Mouse (Mus musculus) testis, adult 2 months (tissue): Measurements from ENCODE around the gene Pgf. TPM values are rescaled to one million over a fixed set of nuclear protein-coding genes. Genes with fewer than 3 reads are reported as not detected.

Source experiments
- H3K27ac ChIP-seq: fragments of 200-500 bp; 2 replicates; pipeline ENCODE4 v1.5.1; 2012; ENCODE audit warnings: low read depth, low read length; ENCODE audit not compliant: control insufficient read depth, insufficient read depth
- H3K27me3 ChIP-seq: fragments of 200-500 bp; 2 replicates; pipeline ENCODE4 v1.6.1; 2012; ENCODE audit warnings: mild to moderate bottlenecking, low read length, moderate library complexity; ENCODE audit not compliant: control insufficient read depth, insufficient read depth
- H3K36me3 ChIP-seq: fragments of 200-500 bp; 2 replicates; pipeline ENCODE4 v1.6.1; 2012; ENCODE audit warnings: mild to moderate bottlenecking, low read length; ENCODE audit not compliant: control insufficient read depth, insufficient read depth
- H3K4me1 ChIP-seq: fragments of 200-500 bp; 2 replicates; pipeline ENCODE4 v1.6.1; 2012; ENCODE audit warnings: low read length; ENCODE audit not compliant: control insufficient read depth, insufficient read depth
- H3K4me3 ChIP-seq: fragments of 200-500 bp; 2 replicates; pipeline ENCODE4 v1.5.1; 2012; ENCODE audit warnings: low read depth, mild to moderate bottlenecking, low read length, moderate library complexity, mixed read lengths; ENCODE audit not compliant: control insufficient read depth
- CTCF ChIP-seq: fragments of 200-500 bp; IDR thresholded peaks from 2 replicates; pipeline ENCODE4 v1.5.1; 2012; ENCODE audit warnings: low read depth, mild to moderate bottlenecking, inconsistent platforms, low read length, moderate library complexity; ENCODE audit not compliant: control insufficient read depth, insufficient read depth, insufficient replicate concordance
- POLR2A ChIP-seq: fragments of 200-500 bp; IDR thresholded peaks from 2 replicates; pipeline ENCODE4 v1.6.1; 2012; ENCODE audit warnings: low read depth, mild to moderate bottlenecking, inconsistent platforms, low read length, moderate library complexity; ENCODE audit not compliant: control insufficient read depth
- polyA plus RNA-seq: library from polyadenylated mRNA; depleted of rRNA; stranded (reverse); fragments of >200 nt; gene quantifications from 2 replicates; pipeline ENCODE4 v1.2.3, GENCODE M21; 2012; rRNA removed

Pgf gene
- 2.3 and 3.6 TPM in 2 replicates for polyA plus RNA-seq

DNA sequence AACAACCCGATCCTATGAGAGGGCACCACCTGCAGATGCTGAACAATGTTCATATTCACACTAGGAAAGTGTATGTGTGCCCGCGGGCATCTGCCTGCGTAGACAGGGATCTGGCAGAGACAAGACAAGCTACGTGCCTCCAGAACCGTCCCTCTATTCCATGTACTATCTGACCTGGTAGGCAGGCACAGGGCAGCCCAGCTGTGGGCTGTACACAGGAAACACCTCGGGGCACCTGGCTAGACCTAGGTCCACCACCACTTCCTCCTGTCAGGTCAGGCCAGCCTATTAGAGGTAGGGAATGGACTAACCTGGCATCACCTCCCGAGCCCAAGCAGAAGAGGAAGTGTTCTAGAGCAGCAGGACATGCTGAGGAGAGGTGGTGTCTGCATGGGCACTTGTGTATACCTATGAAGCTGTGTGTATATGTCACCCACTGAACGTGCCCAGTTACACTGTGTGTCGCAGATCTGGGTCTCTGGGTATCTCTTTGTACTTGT is at the start of gene Pgf:
Gene Pgf (minus strand): TSS at position 51 of the 500 bp plus-strand sequence.
- Histone ChIP-seq H3K36me3 (no peaks in the 10 kb centered on the region), H3K27ac (no peak within 1 kb of the TSS), H3K4me3 (peak within 1 kb of the TSS; percentile 51), H3K27me3 (no peaks in the 10 kb centered on the region), H3K4me1 (peaks cover 15% of the 10 kb centered on the region)
- TF ChIP-seq CTCF, result no peak
- TF ChIP-seq POLR2A, result no peak

DNA sequence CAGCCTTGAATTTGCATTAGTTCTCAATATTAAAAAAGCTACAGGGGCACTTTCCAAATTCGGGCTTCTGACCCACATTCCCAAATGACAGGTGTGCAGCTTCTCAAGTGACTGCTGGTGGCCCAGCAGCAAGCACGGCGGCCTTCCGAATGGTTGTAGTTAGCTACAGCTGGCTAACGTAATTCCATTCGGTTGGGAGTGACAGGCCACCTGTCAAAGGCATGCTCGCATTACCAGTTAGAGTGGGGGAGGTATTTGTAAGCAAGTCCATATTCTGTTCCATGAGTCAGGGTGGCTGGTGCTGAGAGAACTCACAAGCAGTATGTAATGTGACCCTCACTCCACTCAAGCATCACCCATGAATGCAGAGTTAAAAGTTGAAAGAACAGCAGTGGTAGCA is 49.6 kb upstream of the Pgf start:
- no peaks in the 10 kb centered on the region for H3K36me3 ChIP-seq
- no peak for TF ChIP-seq CTCF
- no peak for TF ChIP-seq POLR2A
- H3K27me3 ChIP-seq, result no peaks in the 10 kb centered on the region
- no peak overlapping the region for H3K4me3 ChIP-seq
- no peak overlapping the region for H3K27ac ChIP-seq
- no peaks in the 10 kb centered on the region for H3K4me1 ChIP-seq

DNA sequence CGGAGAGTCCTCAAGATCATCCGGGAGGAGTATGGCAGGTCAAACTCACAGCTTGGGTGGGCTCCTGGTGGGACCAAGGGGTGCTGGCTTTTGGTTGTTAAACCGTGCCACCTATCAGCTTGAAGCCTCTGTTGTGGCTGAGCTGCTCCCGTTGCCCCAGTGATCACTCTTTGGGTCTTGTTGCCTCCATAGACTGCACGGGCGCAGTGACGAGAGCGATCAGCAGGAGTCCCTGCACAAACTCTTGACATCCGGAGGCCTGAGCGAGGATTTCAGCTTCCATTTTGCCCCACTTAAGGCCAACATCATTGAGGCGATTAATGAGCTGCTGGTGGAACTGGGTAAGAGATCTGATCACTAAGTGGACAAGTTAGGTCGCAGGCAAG is 42.3 kb upstream of the Pgf start:
- TF ChIP-seq CTCF, result no peak
- no peak for TF ChIP-seq POLR2A
- H3K27me3 ChIP-seq, result no peaks in the 10 kb centered on the region
- H3K27ac ChIP-seq, result peak overlapping the region; percentile 58; the same call in 1 of the 2 replicates

DNA sequence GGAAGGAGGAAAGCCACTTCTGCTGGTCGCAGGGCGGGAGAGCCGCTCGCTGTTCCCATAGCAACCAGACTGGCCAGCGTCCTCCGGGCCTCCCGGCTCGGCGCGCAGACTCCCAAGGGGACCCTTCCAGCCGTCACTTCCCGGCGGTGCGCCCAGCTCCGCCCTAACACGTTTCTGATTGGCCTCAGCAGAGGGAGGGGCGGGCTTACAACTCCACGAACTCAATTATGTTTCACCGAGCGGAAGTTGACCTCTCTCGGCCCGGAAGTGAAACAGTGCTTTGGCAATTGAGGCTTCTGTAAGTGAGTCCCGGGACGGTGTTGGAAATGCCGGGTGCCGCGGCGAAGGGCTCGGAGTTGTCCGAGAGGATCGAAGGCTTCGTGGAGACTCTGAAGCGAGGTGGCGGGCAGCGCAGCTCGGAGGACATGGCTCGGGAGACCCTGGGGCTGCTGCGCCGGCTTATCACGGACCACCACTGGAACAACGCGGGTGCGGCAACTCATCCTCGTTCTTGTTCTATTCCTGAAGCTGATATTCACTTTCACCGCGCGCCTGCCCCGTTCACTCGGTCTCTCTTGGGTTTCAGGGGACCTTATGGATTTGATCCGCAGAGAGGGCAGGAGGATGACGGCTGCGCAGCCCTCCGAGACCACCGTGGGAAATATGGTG is 41.8 kb upstream of the Pgf start, which contains the start of gene Eif2b2:
Gene Eif2b2 (plus strand): TSS at position 246 of the 669 bp plus-strand sequence.
- no peak for TF ChIP-seq CTCF
- TF ChIP-seq POLR2A, result peak; percentile 90
- peak within 1 kb of the TSS; percentile 58; the same call in 1 of the 2 replicates for H3K27ac ChIP-seq
- no peaks in the 10 kb centered on the region for H3K36me3 ChIP-seq
- H3K4me3 ChIP-seq, result peak within 1 kb of the TSS; percentile 84
- H3K4me1 ChIP-seq, result peaks cover 4% of the 10 kb centered on the region
- no peaks in the 10 kb centered on the region for H3K27me3 ChIP-seq

More for the DNA sequence above, 42.3 kb upstream of the Pgf start:
- Histone ChIP-seq H3K4me1 (peaks cover 4% of the 10 kb centered on the region), H3K36me3 (no peaks in the 10 kb centered on the region), H3K4me3 (peak overlapping the region; percentile 84)

DNA sequence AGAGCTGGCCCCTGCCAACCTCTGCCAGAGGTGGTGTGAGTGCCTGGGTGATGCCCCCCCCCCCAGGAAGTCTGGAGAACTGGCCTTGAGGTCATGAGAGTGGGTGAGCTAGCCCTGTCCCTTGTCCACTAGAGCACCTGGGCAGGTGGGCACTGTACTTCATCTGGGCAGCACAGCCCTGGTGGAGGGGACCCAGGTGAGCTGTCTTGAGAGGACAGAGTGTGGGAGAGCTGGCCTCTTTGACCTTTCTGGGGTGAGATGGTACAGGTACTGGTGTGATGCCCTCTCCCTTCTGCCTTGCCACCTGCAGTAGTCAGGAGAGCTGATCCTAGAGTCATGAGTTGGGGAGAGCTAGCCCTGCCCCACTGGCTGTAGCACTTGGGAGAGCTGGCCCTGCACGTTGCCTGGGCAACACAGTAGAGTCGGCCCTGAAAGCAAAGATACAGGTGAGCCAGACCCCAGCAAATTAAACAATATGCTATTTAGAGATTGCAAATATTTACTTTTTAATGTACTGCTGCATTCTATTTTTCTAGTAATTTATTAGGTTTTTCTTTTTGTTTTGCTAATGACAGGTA is 40.2 kb upstream of the Pgf start:
- Histone ChIP-seq H3K4me3 (no peak overlapping the region; the same call in 1 of the 2 replicates), H3K27me3 (no peaks in the 10 kb centered on the region), H3K27ac (no peak overlapping the region), H3K36me3 (no peaks in the 10 kb centered on the region), H3K4me1 (peaks cover 4% of the 10 kb centered on the region)
- TF ChIP-seq POLR2A (no peak), CTCF (no peak)

DNA sequence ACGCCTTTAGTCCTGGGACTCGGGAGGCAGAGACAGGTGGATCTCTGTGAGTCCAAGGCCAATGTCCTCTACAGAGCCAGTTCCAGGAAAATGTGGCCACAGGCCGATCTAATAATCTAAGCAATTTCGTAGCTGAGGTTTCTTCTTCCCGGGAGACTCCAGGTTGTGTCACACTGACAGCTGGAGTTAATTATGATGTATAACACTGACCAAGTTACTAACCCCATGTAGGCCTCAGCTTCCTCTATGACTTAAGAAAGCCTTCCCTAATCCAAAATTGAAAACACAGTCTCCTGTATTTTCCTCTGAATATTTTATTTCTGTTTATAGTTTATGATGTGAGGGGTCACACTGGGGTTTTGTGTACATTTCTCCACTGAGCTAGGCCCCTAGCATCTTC is 37.4 kb upstream of the Pgf start:
- peaks cover 3% of the 10 kb centered on the region for H3K4me1 ChIP-seq
- TF ChIP-seq CTCF, result no peak
- TF ChIP-seq POLR2A, result no peak

DNA sequence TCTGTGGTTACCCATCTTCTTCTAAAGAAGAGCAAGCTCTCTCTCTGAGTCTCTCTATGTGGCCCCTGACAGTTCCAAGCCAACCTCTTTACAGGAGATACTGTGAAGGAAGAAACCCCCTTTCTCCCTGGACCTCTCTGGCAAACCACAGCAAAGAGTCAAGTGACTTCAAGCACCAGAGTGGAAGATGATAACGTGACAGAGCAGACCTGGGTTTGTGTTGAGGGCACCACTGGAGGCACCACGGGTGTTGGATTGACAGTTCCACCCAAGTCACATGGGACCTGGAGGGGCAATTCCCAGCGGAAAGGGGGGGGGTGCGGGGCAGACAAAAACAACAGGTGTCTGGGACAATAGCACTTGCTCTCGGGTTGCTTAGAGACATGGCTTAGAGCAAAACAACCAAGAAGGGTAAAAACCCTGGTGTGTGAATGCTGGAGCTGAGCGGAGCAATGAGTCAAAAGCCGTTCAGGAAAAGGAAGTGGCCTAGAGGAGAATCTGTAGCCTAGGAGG is 31.2 kb upstream of the Pgf start:
- Histone ChIP-seq H3K4me1 (no peaks in the 10 kb centered on the region), H3K36me3 (no peaks in the 10 kb centered on the region), H3K27ac (no peak overlapping the region), H3K27me3 (no peaks in the 10 kb centered on the region), H3K4me3 (no peak overlapping the region)
- no peak for TF ChIP-seq CTCF

More for the DNA sequence above, 37.4 kb upstream of the Pgf start:
- no peaks in the 10 kb centered on the region for H3K27me3 ChIP-seq
- H3K36me3 ChIP-seq, result no peaks in the 10 kb centered on the region
- H3K4me3 ChIP-seq, result no peak overlapping the region
- H3K27ac ChIP-seq, result no peak overlapping the region
